Mouse (Mus musculus): ENCODE results near the gene Rims3. TPM values are rescaled to one million over a fixed set of nuclear protein-coding genes. Genes with fewer than 3 reads are reported as not detected.

Rims3 gene
- total and polyA plus RNA-seq, 2 experiments: 0.65 TPM

DNA sequence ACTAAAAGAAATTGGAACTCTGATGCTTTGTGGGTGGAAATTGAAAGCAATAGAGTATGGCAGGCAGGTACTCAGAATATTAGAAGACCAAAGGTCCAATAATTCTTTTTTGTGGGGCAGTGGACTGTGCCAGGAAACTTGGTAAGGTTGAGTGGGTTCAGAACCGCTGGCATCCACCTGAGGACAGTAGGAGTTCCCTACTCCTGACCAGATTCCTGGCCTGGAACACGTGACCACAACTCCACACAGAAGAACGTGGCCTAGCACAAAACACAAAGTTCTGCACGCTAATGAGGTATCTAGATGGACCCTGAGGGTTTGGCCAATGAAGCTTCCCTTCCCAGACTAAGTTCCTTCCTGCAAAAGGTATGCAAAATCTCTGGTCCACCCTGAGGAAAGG, 58.2 kb downstream of the Rims3 start:
- 59% methylated on average over 4 of the region's 4 CpGs for WGBS
- Histone ChIP-seq H3K36me3 (ENCODE audit: control insufficient read depth, insufficient read depth, low read length) (no peaks in the 10 kb centered on the region), H3K27me3 (ENCODE audit: control insufficient read depth, insufficient read depth, low read length) (no peaks in the 10 kb centered on the region), H3K27ac (replicated peaks; ENCODE audit: insufficient read depth, low read depth, low read length) (no peak overlapping the region), H3K9ac (ENCODE audit: low read depth, low read length) (no peak overlapping the region), H3K4me1 (ENCODE audit: control insufficient read depth, insufficient read depth, low read length) (no peaks in the 10 kb centered on the region), H3K4me3 (ENCODE audit: insufficient read depth, low read depth, low read length) (no peak overlapping the region), H3K79me2 (ENCODE audit: control insufficient read depth, insufficient read depth, low read length) (no peaks in the 10 kb centered on the region)
- DNase-seq (ENCODE audit: extremely low read depth, low read depth, low spot score): no peak
- no peak for TF ChIP-seq POLR2A (IDR thresholded peaks at IDR 0.05; ENCODE audit: extremely low read depth, insufficient read depth, low read length)
- no peak for TF ChIP-seq CTCF (IDR thresholded peaks at IDR 0.05; ENCODE audit: low read depth, low read length)

- TF ChIP-seq CTCF (IDR thresholded peaks at IDR 0.05; ENCODE audit: low read depth, low read length) (no peak), POLR2A (IDR thresholded peaks at IDR 0.05; ENCODE audit: extremely low read depth, insufficient read depth, low read length) (no peak)
- DNase-seq (ENCODE audit: extremely low read depth, low read depth, low spot score): no peak
- Histone ChIP-seq H3K79me2 (ENCODE audit: control insufficient read depth, insufficient read depth, low read length) (no peaks in the 10 kb centered on the region), H3K36me3 (ENCODE audit: control insufficient read depth, insufficient read depth, low read length) (no peaks in the 10 kb centered on the region), H3K4me3 (ENCODE audit: insufficient read depth, low read depth, low read length) (no peak overlapping the region), H3K27me3 (ENCODE audit: control insufficient read depth, insufficient read depth, low read length) (no peaks in the 10 kb centered on the region), H3K4me1 (ENCODE audit: control insufficient read depth, insufficient read depth, low read length) (no peaks in the 10 kb centered on the region), H3K27ac (replicated peaks; ENCODE audit: insufficient read depth, low read depth, low read length) (no peak overlapping the region), H3K9ac (ENCODE audit: low read depth, low read length) (no peak overlapping the region)
- 67% methylated on average over 8 of the region's 8 CpGs for WGBS
These were observed 58.8 kb downstream of the Rims3 start for GRCm38 (mm10) chr4:120913443-120913842.

DNA sequence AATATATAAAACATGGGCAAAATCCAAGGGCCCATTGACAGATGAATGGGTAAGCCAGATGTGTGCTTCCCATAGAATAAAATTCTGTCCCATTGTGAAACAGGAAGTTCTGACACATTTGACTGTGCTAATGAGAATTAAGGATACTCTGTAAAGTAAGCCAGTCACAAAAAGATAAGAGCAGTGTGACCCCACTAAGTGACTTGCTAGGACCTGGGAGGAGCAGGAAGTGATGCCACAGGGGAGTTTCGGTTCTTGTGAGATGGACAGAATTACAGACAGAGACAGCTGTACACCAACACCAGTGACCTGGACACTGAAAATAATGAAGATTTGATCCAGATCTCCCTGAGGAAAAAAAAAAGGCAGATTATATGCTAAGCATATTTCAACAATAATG, 59.2 kb downstream of the Rims3 start:
- H3K27ac ChIP-seq (replicated peaks; ENCODE audit: insufficient read depth, low read depth, low read length): no peak overlapping the region

DNA sequence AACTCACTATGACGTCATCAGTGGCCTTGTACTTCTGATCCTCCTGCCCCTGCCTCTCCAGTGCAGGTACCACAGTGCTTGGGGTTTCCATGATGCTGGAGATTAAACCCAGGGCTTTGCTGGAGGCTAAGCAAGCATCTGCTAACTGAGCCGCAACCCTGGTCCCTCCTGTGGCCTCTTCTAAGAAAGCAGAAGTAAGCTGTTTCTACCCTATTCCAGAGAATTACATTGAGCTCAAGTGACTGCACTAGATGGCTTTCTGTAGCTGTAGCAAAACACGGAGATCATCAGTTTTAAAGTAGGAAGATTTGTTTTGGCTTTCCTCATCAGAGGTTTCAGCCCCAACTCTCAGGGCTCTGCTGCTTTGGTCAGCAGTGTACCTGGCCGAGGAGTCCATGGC, 59.9 kb downstream of the Rims3 start:
- Histone ChIP-seq H3K4me1 (ENCODE audit: control insufficient read depth, insufficient read depth, low read length) (no peaks in the 10 kb centered on the region), H3K79me2 (ENCODE audit: control insufficient read depth, insufficient read depth, low read length) (no peaks in the 10 kb centered on the region), H3K9ac (ENCODE audit: low read depth, low read length) (no peak overlapping the region), H3K27me3 (ENCODE audit: control insufficient read depth, insufficient read depth, low read length) (no peaks in the 10 kb centered on the region), H3K36me3 (ENCODE audit: control insufficient read depth, insufficient read depth, low read length) (no peaks in the 10 kb centered on the region), H3K4me3 (ENCODE audit: insufficient read depth, low read depth, low read length) (no peak overlapping the region), H3K27ac (replicated peaks; ENCODE audit: insufficient read depth, low read depth, low read length) (no peak overlapping the region)
- DNase-seq (ENCODE audit: extremely low read depth, low read depth, low spot score): no peak
- no peak for TF ChIP-seq CTCF (IDR thresholded peaks at IDR 0.05; ENCODE audit: low read depth, low read length)
- no peak for TF ChIP-seq POLR2A (IDR thresholded peaks at IDR 0.05; ENCODE audit: extremely low read depth, insufficient read depth, low read length)
- WGBS: 70% methylated on average over 4 of the region's 4 CpGs

More for the DNA sequence above, 59.2 kb downstream of the Rims3 start:
- H3K9ac ChIP-seq (ENCODE audit: low read depth, low read length): no peak overlapping the region
- DNase-seq (ENCODE audit: extremely low read depth, low read depth, low spot score): no peak
- H3K4me1 ChIP-seq (ENCODE audit: control insufficient read depth, insufficient read depth, low read length): no peaks in the 10 kb centered on the region
- WGBS: 60% methylated on average over 1 of the region's 1 CpGs
- no peaks in the 10 kb centered on the region for H3K27me3 ChIP-seq (ENCODE audit: control insufficient read depth, insufficient read depth, low read length)
- TF ChIP-seq CTCF (IDR thresholded peaks at IDR 0.05; ENCODE audit: low read depth, low read length): no peak
- TF ChIP-seq POLR2A (IDR thresholded peaks at IDR 0.05; ENCODE audit: extremely low read depth, insufficient read depth, low read length): no peak
- no peaks in the 10 kb centered on the region for H3K79me2 ChIP-seq (ENCODE audit: control insufficient read depth, insufficient read depth, low read length)
- H3K36me3 ChIP-seq (ENCODE audit: control insufficient read depth, insufficient read depth, low read length): no peaks in the 10 kb centered on the region
- no peak overlapping the region for H3K4me3 ChIP-seq (ENCODE audit: insufficient read depth, low read depth, low read length)

GRCm38 (mm10) chr4:120921461-120921860, 66.8 kb downstream of the Rims3 start:
- H3K4me3 ChIP-seq (ENCODE audit: insufficient read depth, low read depth, low read length): no peak overlapping the region
- no peak for DNase-seq (ENCODE audit: extremely low read depth, low read depth, low spot score)
- H3K9ac ChIP-seq (ENCODE audit: low read depth, low read length): no peak overlapping the region
- H3K27ac ChIP-seq (replicated peaks; ENCODE audit: insufficient read depth, low read depth, low read length): no peak overlapping the region
- TF ChIP-seq POLR2A (IDR thresholded peaks at IDR 0.05; ENCODE audit: extremely low read depth, insufficient read depth, low read length) (no peak), CTCF (IDR thresholded peaks at IDR 0.05; ENCODE audit: low read depth, low read length) (no peak)
- H3K27me3 ChIP-seq (ENCODE audit: control insufficient read depth, insufficient read depth, low read length): no peaks in the 10 kb centered on the region
- no peaks in the 10 kb centered on the region for H3K79me2 ChIP-seq (ENCODE audit: control insufficient read depth, insufficient read depth, low read length)
- WGBS: 90% methylated on average over 8 of the region's 8 CpGs
- peaks cover 3% of the 10 kb centered on the region; the same call in 1 of the 2 replicates for H3K4me1 ChIP-seq (ENCODE audit: control insufficient read depth, insufficient read depth, low read length)
- H3K36me3 ChIP-seq (ENCODE audit: control insufficient read depth, insufficient read depth, low read length): peaks cover 2% of the 10 kb centered on the region; the same call in 1 of the 2 replicates

DNA sequence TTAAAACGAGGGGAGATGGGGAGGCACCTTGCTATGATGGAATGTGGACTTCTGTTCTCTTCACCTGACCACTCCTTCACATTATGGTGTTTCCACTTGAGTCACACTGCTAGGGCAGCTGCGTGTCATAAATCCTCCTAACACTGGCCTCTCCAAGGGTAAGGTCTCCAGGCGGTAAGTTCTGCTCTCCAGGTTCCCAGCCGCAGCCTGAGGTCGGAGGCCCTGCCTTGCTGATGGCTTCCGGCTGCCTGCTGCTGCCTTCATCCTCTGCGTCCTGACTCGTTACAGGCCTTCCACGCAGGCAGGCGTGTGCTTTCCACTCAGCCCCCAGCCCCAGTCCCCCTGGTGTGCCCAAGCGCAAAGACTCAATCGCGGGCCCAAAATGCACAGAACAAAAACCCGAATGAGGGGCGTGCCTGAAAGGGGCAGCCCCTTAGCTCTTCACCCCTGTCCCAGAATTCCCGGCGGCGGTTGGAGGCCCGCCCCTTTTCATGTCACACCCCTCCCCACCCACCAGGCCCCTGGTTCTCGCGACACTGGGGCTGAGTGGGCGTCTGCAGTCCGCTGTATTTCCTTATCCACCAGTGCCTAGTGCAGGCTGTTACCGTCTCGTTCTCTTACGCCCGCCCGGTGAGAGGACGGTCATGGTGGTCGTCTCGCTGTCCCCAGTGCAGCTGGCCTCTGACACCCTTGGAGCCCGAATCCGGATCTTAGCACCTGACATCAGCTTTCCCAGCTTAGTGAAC, 70.1 kb downstream of the Rims3 start, which contains the start of gene Exo5:
Gene Exo5, minus strand, starts transcription at position 464 of the 746 bp plus-strand sequence.
- H3K4me3 ChIP-seq (ENCODE audit: insufficient read depth, low read depth, low read length): peak within 1 kb of the TSS; percentile 71
- H3K36me3 ChIP-seq (ENCODE audit: control insufficient read depth, insufficient read depth, low read length): peaks cover 2% of the 10 kb centered on the region; the same call in 1 of the 2 replicates
- DNase-seq (ENCODE audit: extremely low read depth, low read depth, low spot score): peak; percentile 56
- peak within 1 kb of the TSS; percentile 90 for H3K9ac ChIP-seq (ENCODE audit: low read depth, low read length)
- H3K27ac ChIP-seq (replicated peaks; ENCODE audit: insufficient read depth, low read depth, low read length): peak within 1 kb of the TSS; percentile 74
- H3K27me3 ChIP-seq (ENCODE audit: control insufficient read depth, insufficient read depth, low read length): no peaks in the 10 kb centered on the region
- H3K79me2 ChIP-seq (ENCODE audit: control insufficient read depth, insufficient read depth, low read length): no peaks in the 10 kb centered on the region
- H3K4me1 ChIP-seq (ENCODE audit: control insufficient read depth, insufficient read depth, low read length): peaks cover 3% of the 10 kb centered on the region; the same call in 1 of the 2 replicates
- TF ChIP-seq CTCF (IDR thresholded peaks at IDR 0.05; ENCODE audit: low read depth, low read length) (no peak), POLR2A (IDR thresholded peaks at IDR 0.05; ENCODE audit: extremely low read depth, insufficient read depth, low read length) (peak; percentile 76)
- WGBS: under 1% methylated on average over 33 of the region's 33 CpGs
